In genomic region chr6:12749531-12750210, GRCm38 (mm10) we compare ENCODE assay signal across 8 mouse cellular contexts. TPM values are rescaled to one million over a fixed set of nuclear protein-coding genes. Genes with fewer than 3 reads are reported as not detected.
DNase-seq lines count a peak whose midpoint lies in the region; ATAC-seq lines count a peak whose summit lies in the region.

No protein-coding gene starts in this region.

- H3K9ac ChIP-seq in kidney, embryonic 14.5 days (ENCODE audit: low read depth, low read length): peak overlapping the region; percentile 56; the same call in 1 of the 2 replicates
- peak overlapping the region; percentile 74 for H3K9ac ChIP-seq in embryonic facial prominence, embryonic 11.5 days (replicated peaks; ENCODE audit: low read length)
- peak overlapping the region; percentile 84 for H3K9ac ChIP-seq in hindbrain, embryonic 15.5 days
- H3K9ac ChIP-seq in midbrain, embryonic 16.5 days (ENCODE audit: low read depth, low read length): peak overlapping the region; percentile 91

- no peak overlapping the region for H3K27ac ChIP-seq in kidney, embryonic 14.5 days (ENCODE audit: low read depth, low read length)
- no peak overlapping the region for H3K27ac ChIP-seq in embryonic facial prominence, embryonic 11.5 days (replicated peaks; ENCODE audit: low read depth, low read length)
- H3K27ac ChIP-seq in hindbrain, embryonic 15.5 days (replicated peaks): peak overlapping the region; percentile 96
- H3K27ac ChIP-seq in midbrain, embryonic 16.5 days (ENCODE audit: low read length): peak overlapping the region; percentile 97

- H3K4me2 ChIP-seq in kidney, embryonic 14.5 days (replicated peaks; ENCODE audit: low read depth, low read length): peak overlapping the region; percentile 88
- H3K4me2 ChIP-seq in embryonic facial prominence, embryonic 11.5 days (ENCODE audit: low read depth, low read length): peak overlapping the region; percentile 95
- H3K4me2 ChIP-seq in hindbrain, embryonic 15.5 days: peak overlapping the region; percentile 69
- peak overlapping the region; percentile 64 for H3K4me2 ChIP-seq in midbrain, embryonic 16.5 days (ENCODE audit: low read length)

- no peaks in the 10 kb centered on the region for H3K36me3 ChIP-seq in kidney, embryonic 14.5 days (ENCODE audit: control insufficient read depth, insufficient read depth, low read length)
- H3K36me3 ChIP-seq in embryonic facial prominence, embryonic 11.5 days (replicated peaks; ENCODE audit: control insufficient read depth, insufficient read depth, low read depth, low read length): no peaks in the 10 kb centered on the region
- H3K36me3 ChIP-seq in hindbrain, embryonic 15.5 days: no peaks in the 10 kb centered on the region
- no peaks in the 10 kb centered on the region for H3K36me3 ChIP-seq in midbrain, embryonic 16.5 days (ENCODE audit: control insufficient read depth, insufficient read depth, low read length)

- H3K27me3 ChIP-seq in kidney, embryonic 14.5 days (ENCODE audit: control insufficient read depth, insufficient read depth, low read length): peaks cover 4% of the 10 kb centered on the region; the same call in 1 of the 2 replicates
- H3K27me3 ChIP-seq in embryonic facial prominence, embryonic 11.5 days (ENCODE audit: control insufficient read depth, insufficient read depth, low read length): no peaks in the 10 kb centered on the region
- H3K27me3 ChIP-seq in hindbrain, embryonic 15.5 days: no peaks in the 10 kb centered on the region
- H3K27me3 ChIP-seq in midbrain, embryonic 16.5 days (ENCODE audit: control insufficient read depth, insufficient read depth, low read depth, low read length): no peaks in the 10 kb centered on the region

- no peaks in the 10 kb centered on the region for H3K4me1 ChIP-seq in kidney, embryonic 14.5 days (ENCODE audit: control insufficient read depth, insufficient read depth, low read length)
- H3K4me1 ChIP-seq in embryonic facial prominence, embryonic 11.5 days (ENCODE audit: control insufficient read depth, insufficient read depth, low read length): no peaks in the 10 kb centered on the region
- peaks cover 24% of the 10 kb centered on the region for H3K4me1 ChIP-seq in hindbrain, embryonic 15.5 days (replicated peaks)
- peaks cover 12% of the 10 kb centered on the region for H3K4me1 ChIP-seq in midbrain, embryonic 16.5 days (ENCODE audit: control insufficient read depth, insufficient read depth, low read length)

- ATAC-seq in kidney, embryonic 14.5 days (ENCODE audit: low FRiP score, low TSS enrichment): no peak
- ATAC-seq in embryonic facial prominence, embryonic 11.5 days (replicated peaks; ENCODE audit: insufficient number of reproducible peaks, low FRiP score, low TSS enrichment, low read depth): 0 out of 2 replicates have a peak, but pooled peaks have one; percentile 8
- ATAC-seq in hindbrain, embryonic 15.5 days (ENCODE audit: low FRiP score, low read depth): no peak
- ATAC-seq in midbrain, embryonic 16.5 days: no peak; the same call in 1 of the 2 replicates

- peak overlapping the region; percentile 59 for H3K4me3 ChIP-seq in kidney, embryonic 14.5 days (ENCODE audit: low read length)
- H3K4me3 ChIP-seq in embryonic facial prominence, embryonic 11.5 days (ENCODE audit: low read depth, low read length): peak overlapping the region; percentile 61
- H3K4me3 ChIP-seq in hindbrain, embryonic 15.5 days: peak overlapping the region; percentile 65
- H3K4me3 ChIP-seq in midbrain, embryonic 16.5 days (ENCODE audit: low read depth, low read length): peak overlapping the region; percentile 71

- no peak for DNase-seq in kidney, postnatal 36 days
- no peak for DNase-seq in embryonic facial prominence, embryonic 11.5 days (ENCODE audit: low spot score)
- no peak for DNase-seq in thymus, postnatal 0 days (ENCODE audit: low spot score)
- DNase-seq in ovary, postnatal 10 days (ENCODE audit: low spot score): no peak
- no peak for DNase-seq in cerebellum, postnatal 4 days (ENCODE audit: low spot score in 2 of 2)

- 21% methylated on average over 12 of the region's 12 CpGs for WGBS in kidney, embryonic 14.5 days
- WGBS in embryonic facial prominence, embryonic 11.5 days: 15% methylated on average over 12 of the region's 12 CpGs
- WGBS in hindbrain, embryonic 15.5 days: 5% methylated on average over 12 of the region's 12 CpGs
- 4% methylated on average over 12 of the region's 12 CpGs for WGBS in midbrain, embryonic 16.5 days

- no peaks in the 10 kb centered on the region for H3K9me3 ChIP-seq in kidney, embryonic 14.5 days (ENCODE audit: control insufficient read depth, low read length)
- H3K9me3 ChIP-seq in embryonic facial prominence, embryonic 11.5 days (replicated peaks; ENCODE audit: control insufficient read depth, low read length): no peaks in the 10 kb centered on the region
- H3K9me3 ChIP-seq in hindbrain, embryonic 15.5 days: no peaks in the 10 kb centered on the region
- no peaks in the 10 kb centered on the region for H3K9me3 ChIP-seq in midbrain, embryonic 16.5 days (replicated peaks; ENCODE audit: control insufficient read depth, low read length, poor library complexity, severe bottlenecking)

RNA-seq across cellular contexts. Expression of gene Thsd7a, which starts 0.5 kb away (rescaled TPM):
- polyA plus RNA-seq in kidney, embryonic 14.5 days (2014; fragmentation: Nextera tagmentation; extraction: Ambion mirVana): 3.2 and 5.1 TPM in 2 replicates
- 4.9 and 5.5 TPM in 2 replicates for polyA plus RNA-seq in embryonic facial prominence, embryonic 11.5 days (2014; fragmentation: Nextera tagmentation; extraction: Ambion mirVana)
- 30.4 and 32.8 TPM in 2 replicates for polyA plus RNA-seq in hindbrain, embryonic 15.5 days (2015; fragmentation: Nextera tagmentation; extraction: Ambion mirVana)
- 28.4 and 34.2 TPM in 2 replicates for polyA plus RNA-seq in midbrain, embryonic 16.5 days (2015; fragmentation: Nextera tagmentation; extraction: Ambion mirVana)
- polyA plus RNA-seq in thymus, postnatal 0 days (2015; fragmentation: Nextera tagmentation; extraction: Ambion mirVana): 0.51 and 0.53 TPM in 2 replicates

Comparison
In these comparisons a context has a peak if more than half of its experiments do, and no peak if none do; other contexts are left out.
1. H3K27ac ChIP-seq: peak in hindbrain, embryonic 15.5 days (single experiment) and midbrain, embryonic 16.5 days (single experiment); none in kidney, embryonic 14.5 days (single experiment) and embryonic facial prominence, embryonic 11.5 days (single experiment).
2. Peak in every context shown above with its lines, with median percentiles within 50 percentile points of each other: H3K4me2 ChIP-seq, H3K4me3 ChIP-seq and H3K9ac ChIP-seq.